Mouse (Mus musculus): Measurements from ENCODE around the gene Galnt14.

- no peak for TF ChIP-seq CTCF (IDR thresholded peaks at IDR 0.05; ENCODE audit: extremely low read depth, insufficient read depth, low read length)
- TF ChIP-seq POLR2A (IDR thresholded peaks at IDR 0.05; ENCODE audit: extremely low read depth, insufficient read depth, low read length): no peak
Observed at GRCm38 (mm10) chr17:73654261-73654660, 56.0 kb downstream of the Galnt14 start.

Data from cortical plate, adult 2 months (tissue).